Mouse (Mus musculus): ENCODE measurements at regions not wholly inside any gene's neighbourhood (a gene's known extent, or its start where the extent isn't known, plus 50 kb on each side); places are given as distances from the start of the nearest gene placed in this dataset.

DNA sequence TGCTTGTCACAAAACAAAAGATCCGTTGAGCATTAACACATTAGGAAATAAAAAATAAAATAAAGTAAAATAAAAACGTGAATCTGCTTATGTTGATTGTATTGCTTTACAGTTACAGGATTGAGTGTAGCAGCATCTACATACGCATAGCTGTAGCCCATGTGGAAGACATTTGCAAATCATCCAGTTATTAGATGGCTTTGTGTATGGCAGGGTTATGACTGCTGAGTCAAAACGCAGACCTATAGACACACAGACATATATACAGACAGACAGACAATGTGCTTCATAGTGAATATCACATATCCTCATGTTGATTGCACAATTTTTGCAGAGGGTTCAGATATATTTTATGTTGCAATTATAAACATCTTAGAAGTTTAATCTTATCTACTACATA lies 64.5 kb downstream of the Gm11146 start:
- no peak for DNase-seq

GRCm38 (mm10) chr16:77536746-77537145 lies 65.1 kb downstream of the Gm11146 start:
- DNase-seq: no peak

- no peak for DNase-seq
These were observed 65.6 kb downstream of the Gm11146 start for GRCm38 (mm10) chr16:77536314-77536713.

- no peak for DNase-seq
These were observed 66.9 kb downstream of the Gm11146 start for GRCm38 (mm10) chr16:77535021-77535420.

DNA sequence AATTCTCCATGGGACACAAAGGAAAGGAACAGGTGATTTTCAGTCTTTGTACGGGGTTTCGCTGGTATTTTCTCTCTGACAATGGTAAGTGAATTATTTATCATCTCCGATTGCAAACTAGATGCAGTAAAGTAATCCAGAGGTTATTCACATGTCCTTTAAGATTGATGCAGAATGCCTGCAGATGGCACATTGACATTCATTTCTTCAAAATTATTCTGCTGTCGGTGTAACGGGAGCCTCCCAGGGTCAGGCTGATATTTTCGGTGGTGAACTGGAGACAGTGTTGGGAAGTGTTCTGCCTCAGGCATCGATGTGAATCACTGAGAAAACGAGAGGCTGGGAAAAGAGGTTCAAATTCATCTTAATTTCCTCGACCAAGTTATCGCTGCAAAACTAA lies 70.3 kb downstream of the Gm11146 start:
- no peak for DNase-seq

DNA sequence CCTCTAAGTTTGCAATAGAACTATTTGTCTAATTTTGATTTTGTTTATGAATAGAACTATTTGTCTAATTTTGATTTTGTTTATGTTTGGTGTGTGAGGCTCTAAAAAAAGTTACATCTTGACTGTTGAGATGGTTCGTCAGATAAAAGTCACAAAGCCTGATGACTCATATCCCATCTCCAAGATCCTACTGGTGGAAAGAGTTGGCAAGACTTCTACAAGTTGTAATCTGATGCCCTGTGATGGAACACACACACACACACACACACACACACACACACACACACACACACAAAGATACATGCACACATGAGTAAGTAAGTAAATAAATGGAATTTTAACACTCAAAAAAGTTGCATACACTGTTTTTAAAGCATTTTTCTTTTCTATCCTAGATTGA lies 73.9 kb downstream of the Gm11146 start:
- DNase-seq: no peak

DNA sequence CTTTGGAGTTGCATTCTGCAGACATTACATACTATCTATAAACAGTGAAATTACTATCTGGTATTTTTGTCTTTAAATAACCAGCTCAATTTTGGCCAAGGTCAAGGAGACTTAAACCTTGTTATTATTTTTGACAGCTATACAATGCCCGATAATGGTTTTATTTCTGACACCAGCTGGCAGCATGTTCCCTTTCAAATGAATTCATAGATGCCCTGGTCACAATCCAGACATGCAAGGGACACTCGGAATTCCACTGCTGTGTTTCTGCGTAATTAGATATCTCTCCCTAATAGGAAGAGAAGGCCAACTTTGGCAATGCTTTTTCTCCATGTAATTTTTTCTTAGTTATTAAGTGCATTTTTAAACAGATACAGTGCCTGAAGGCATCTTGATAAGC lies 87.3 kb downstream of the Gm11146 start:
- no peak for DNase-seq

- DNase-seq: no peak
These were observed 98.3 kb downstream of the Gm11146 start for GRCm38 (mm10) chr16:77503556-77503955.

DNA sequence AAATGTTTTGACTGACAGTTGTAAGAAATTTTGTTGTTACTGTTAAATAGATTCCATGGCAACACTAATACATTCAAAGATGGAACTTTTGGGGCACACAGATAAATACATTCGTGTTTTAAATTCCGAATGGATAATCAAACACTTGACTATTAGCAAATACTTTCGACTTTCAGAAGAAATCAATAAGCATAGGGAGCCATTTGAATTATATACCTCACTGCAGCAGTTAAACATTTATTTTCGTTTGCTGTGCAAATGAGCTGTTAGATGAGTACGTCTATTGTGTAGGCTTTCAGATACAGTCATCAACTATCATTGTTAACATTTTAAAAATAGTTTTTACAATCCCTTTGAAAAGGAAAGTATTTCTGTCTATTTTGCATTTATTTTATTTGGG lies 99.0 kb downstream of the Gm11146 start:
- no peak for DNase-seq

GRCm38 (mm10) chr16:77502026-77502425 lies 99.9 kb downstream of the Gm11146 start:
- DNase-seq: no peak

- no peak for DNase-seq
These were observed 100.9 kb downstream of the Gm11146 start for GRCm38 (mm10) chr16:77500981-77501380.

- DNase-seq: no peak
These were observed 101.5 kb downstream of the Gm11146 start for GRCm38 (mm10) chr16:77500413-77500812.

DNA sequence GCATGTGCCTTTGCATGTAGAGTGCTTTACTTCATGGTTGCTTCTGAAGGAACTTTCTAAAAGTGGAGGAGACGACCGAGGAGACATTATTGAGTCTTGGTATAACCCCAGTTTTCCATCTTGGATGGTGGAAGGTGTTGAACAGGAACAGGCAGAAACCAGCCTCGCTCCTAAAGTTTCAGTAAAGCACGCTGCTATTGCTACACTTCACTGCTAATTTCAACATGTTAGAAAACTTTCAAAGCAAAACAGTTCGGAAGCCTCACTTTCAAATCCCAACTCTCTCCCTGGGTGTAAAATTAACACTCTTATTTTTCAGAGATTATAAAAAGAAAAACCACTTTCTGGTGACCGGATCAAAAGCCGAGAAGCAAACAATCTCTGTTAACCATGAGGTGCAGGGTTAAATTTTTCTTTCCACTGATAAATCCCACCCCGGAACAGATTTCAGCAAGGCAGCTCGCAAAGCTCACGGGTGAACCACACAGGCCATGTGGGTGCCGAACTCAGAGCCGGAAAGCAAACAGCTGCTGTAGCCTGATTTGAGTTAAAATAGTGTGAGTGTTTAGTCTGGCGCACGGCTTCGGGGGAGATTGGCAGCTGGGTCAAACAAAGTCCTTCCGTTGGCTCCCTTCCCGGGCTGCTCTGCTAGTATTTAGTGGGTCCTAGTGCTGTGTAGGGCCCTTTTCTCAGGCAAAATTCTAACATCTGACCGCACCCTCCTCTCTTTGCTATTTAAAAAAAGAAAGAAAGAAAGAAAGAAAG lies 102.2 kb downstream of the Gm11146 start:
- peak; percentile 25 for DNase-seq

- no peak for DNase-seq
These were observed 106.6 kb downstream of the Gm11146 start for GRCm38 (mm10) chr16:77495310-77495709.

- DNase-seq: no peak
These were observed 107.9 kb downstream of the Gm11146 start for GRCm38 (mm10) chr16:77494042-77494441.

DNA sequence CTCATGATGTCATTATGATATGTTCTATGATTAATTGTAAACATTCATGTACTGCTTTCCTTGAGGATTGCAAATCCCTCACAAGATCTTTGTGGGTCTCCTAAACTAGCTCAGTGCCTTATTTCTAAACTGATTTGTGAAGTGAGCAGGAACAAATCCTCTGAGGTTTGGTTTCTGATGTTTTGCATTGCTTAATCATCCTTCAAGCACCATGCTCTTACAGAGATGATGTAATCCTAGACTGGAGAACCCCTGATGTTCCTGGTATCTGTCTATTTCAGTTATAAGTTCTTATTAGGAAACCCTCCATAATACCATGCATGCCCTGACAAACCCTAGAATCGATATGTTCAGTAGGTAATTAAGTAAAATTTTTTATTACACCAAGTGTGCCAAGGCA lies 113.7 kb downstream of the Gm11146 start:
- DNase-seq: no peak

DNA sequence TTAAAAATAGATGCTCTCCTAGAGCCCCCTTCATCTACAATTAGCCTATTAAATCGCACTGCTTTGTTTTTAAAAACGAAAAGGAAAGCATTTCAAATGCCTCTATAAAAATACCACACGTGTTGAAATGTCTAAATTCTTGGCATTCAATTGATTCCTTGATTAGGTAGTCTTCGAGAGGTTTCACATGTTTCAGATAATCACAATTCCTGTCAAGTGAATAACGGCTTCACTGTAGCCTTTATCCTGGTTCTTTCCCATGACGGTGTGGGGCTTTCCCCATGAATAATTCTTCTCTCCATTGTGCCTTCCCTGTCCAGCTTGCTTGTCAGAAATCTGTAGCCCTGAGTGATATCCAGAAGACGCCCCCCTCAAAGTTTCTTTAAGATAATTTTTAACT lies 122.1 kb downstream of the Gm11146 start:
- DNase-seq: no peak

- DNase-seq: no peak
These were observed 130.0 kb downstream of the Gm11146 start for GRCm38 (mm10) chr16:77471868-77472267.

DNA sequence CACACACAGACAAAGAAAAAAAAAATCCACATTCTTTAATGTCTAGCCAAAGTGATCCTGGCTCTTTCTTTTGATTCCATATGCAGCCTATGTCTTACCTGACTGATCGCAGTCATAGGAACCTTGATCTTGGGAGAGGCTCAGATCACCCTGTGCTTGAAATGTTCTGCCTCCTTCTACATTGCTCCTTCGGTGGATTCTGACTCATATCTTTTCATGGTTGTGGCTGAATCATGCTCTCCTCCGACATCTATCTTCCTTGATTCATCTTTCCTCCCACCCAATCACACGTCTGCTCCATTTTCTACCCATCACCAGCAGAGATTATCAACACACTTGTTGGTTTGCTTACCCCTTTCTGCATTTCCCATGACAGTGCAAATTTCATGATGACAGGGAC lies 132.0 kb downstream of the Gm11146 start:
- DNase-seq: no peak

DNA sequence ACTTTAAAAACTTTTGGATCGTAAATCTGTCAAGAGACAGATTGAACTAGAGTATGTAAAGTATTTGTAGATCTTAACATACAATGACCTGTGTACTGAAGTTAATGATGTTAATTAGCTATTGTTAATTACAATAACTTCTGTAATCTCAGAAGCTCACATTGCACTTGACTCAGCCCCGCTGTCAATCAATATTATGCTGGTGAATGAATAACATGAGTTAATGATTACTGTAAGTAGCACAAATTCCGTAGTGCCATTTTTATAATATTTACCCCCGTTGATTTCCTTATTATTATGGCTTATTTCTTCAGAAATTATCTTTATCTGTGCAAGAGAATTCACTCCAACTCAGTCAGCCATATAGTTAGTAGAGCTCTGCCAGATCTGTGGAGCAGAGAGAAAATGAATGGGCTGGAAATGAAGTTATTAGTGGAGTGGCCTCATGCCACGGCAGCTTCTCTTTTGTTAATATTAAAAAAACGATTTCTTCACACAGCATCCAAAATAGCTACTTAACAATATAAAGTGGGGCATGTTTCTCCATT lies 132.5 kb downstream of the Gm11146 start:
- DNase-seq: no peak

DNA sequence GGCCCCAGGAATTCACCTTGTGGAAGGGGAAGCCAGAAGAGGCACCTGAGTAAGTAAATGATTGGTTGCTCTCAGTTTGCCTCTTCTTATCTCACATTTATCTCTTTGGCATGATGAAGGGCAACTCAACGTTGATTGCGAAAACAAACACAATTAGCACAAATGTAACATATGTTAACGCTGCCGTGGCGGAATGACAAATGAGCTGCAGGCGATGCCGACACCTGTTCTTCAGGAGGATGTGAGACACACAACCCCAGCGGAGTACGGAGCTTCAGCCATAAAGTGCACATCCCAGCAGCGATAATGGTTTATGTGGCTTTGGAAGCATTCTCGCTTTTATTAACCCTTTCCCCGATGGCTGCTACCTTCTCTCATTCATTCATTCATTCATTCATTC lies 134.7 kb downstream of the Gm11146 start:
- no peak for DNase-seq

DNA sequence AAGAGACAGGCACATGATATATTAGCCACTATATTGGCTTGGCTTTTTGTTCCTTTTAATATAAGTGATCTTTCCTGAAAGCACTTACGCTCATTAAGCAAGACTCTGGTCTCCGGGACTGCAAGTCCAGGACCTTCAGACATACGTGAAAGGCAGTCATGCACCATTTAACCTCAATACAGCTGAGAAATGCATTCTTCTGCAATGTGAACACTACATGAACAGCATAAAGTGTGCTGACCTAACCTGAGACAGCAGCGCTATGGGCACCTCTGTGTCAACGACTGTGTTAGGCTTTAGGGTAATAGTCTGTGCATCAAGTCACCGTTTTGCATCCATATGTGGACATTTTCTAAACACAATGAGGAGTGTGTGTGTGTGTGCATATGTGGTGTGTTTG lies 137.3 kb downstream of the Gm11146 start:
- DNase-seq: no peak

- no peak for DNase-seq
These were observed 140.0 kb downstream of the Gm11146 start for GRCm38 (mm10) chr16:77461922-77462321.

DNA sequence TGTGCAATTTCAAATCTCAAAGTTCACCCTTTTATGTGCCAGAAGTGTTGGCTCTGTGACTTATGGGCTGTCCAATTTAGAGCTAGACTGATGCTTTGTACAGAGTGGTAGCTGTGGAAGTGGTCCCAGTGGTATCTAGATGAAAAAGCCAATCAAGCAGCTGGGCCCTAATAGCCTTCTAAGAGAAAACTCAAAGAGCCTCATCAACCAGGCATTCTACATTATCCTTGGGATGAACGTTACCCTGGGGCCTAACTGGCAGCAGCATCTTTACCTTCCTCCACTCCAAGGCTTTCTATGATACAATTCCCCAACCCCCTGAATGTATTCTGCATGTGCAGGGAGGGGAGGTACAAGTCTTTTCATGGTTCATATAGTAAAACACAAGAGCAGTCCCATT lies 140.4 kb downstream of the Gm11146 start:
- DNase-seq: no peak

DNA sequence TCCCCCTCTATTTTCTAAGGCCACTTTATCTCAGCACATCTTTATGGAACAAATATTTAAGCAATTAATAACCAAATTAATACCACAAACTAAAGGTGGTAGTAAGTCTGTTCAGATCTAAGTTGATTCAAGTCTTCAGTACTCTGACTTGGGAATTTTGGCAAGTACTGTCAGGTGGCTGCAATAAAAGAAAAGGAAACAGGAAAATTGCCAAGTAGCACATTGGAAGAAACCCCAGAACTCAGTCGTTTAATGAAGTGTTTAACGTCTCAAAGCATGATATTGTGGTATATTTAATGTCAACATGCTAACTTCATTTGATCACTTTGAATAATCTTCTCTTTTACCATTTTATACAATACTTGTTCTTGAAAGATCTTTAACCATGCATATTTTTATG lies 142.2 kb downstream of the Gm11146 start:
- no peak for DNase-seq

Data from cerebellum, adult 8-10 months (tissue).